Mouse (Mus musculus) embryonic facial prominence, embryonic 15.5 days (tissue): ENCODE results near the gene Rps6kb2. TPM values are rescaled to one million over a fixed set of nuclear protein-coding genes. Genes with fewer than 3 reads are reported as not detected.

ENCODE experiments used
- ATAC-seq: fragments of 200-750 bp; cut with Nextera tagmentation; 2 replicates; pipeline ENCODE4 v1.8.0; 2017; ENCODE audit warnings: low read depth, moderate TSS enrichment; ENCODE audit not compliant: insufficient number of reproducible peaks, low FRiP score, low TSS enrichment
- H3K27ac ChIP-seq: fragments of 300-500 bp; sonication (generic); replicated peaks from 2 replicates; pipeline ENCODE4 v1.5.1; 2015; ENCODE audit warnings: mild to moderate bottlenecking, inconsistent platforms
- H3K27me3 ChIP-seq: fragments of 300-500 bp; sonication (generic); 2 replicates; pipeline ENCODE4 v1.6.1; 2015; ENCODE audit warnings: inconsistent platforms
- H3K36me3 ChIP-seq: fragments of 300-500 bp; sonication (generic); 2 replicates; pipeline ENCODE4 v1.6.1; 2015; ENCODE audit warnings: mild to moderate bottlenecking, inconsistent platforms
- H3K4me1 ChIP-seq: fragments of 300-500 bp; sonication (generic); 2 replicates; pipeline ENCODE4 v1.6.1; 2015; ENCODE audit warnings: inconsistent platforms
- H3K4me2 ChIP-seq: fragments of 300-500 bp; sonication (generic); replicated peaks from 2 replicates; pipeline ENCODE4 v1.6.1; 2015; ENCODE audit warnings: mild to moderate bottlenecking, inconsistent platforms
- H3K4me3 ChIP-seq: fragments of 300-500 bp; sonication (generic); replicated peaks from 2 replicates; pipeline ENCODE4 v1.5.1; 2015; ENCODE audit warnings: mild to moderate bottlenecking, inconsistent platforms
- H3K9ac ChIP-seq: fragments of 300-500 bp; sonication (generic); 2 replicates; pipeline ENCODE4 v1.6.1; 2015; ENCODE audit warnings: inconsistent platforms
- H3K9me3 ChIP-seq: fragments of 300-500 bp; sonication (generic); replicated peaks from 2 replicates; pipeline ENCODE4 v1.6.1; 2016; ENCODE audit warnings: inconsistent platforms
- WGBS: fragments of 180-500 bp; shearing (Covaris S2); methylation state at CpG from one replicate; pipeline ENCODE4 v1.1.7; 2015; 5-methylcytosine and 5-hydroxymethylcytosine counted together
- polyA plus RNA-seq: library from polyadenylated mRNA; unstranded; fragments of >200 nt; fragmentation: Nextera tagmentation; extraction: Ambion mirVana; gene quantifications from 2 replicates; pipeline ENCODE4 v1.2.1, GENCODE M21; 2015

Gene Rps6kb2
- 66.2 and 70.4 TPM in 2 replicates for polyA plus RNA-seq

- Histone ChIP-seq H3K9me3 (no peaks in the 10 kb centered on the region), H3K4me2 (peak within 1 kb of the TSS; percentile 88), H3K4me3 (peak within 1 kb of the TSS; percentile 77), H3K4me1 (peaks cover 12% of the 10 kb centered on the region), H3K36me3 (peaks cover 37% of the 10 kb centered on the region), H3K27ac (peak within 1 kb of the TSS; percentile 70), H3K9ac (peak within 1 kb of the TSS; percentile 66), H3K27me3 (no peaks in the 10 kb centered on the region)
- WGBS = 7% methylated on average over 42 of the region's 42 CpGs
- ATAC-seq = peak; percentile 84
Observed at GRCm38 (mm10) chr19:4162646-4163542, at the start of gene Rps6kb2. Gene Rps6kb2 (minus strand): TSS chr19:4163354.

GRCm38 (mm10) chr19:4211891-4212588, 48.9 kb upstream of the Rps6kb2 start:
- Histone ChIP-seq H3K36me3 (no peaks in the 10 kb centered on the region), H3K4me3 (no peak overlapping the region), H3K27me3 (no peaks in the 10 kb centered on the region), H3K27ac (peak overlapping the region; percentile 12; the same call in 1 of the 2 replicates), H3K9ac (no peak overlapping the region), H3K4me2 (no peak overlapping the region), H3K4me1 (peaks cover 47% of the 10 kb centered on the region), H3K9me3 (no peaks in the 10 kb centered on the region)
- ATAC-seq = no peak
- WGBS = 29% methylated on average over 4 of the region's 4 CpGs

DNA sequence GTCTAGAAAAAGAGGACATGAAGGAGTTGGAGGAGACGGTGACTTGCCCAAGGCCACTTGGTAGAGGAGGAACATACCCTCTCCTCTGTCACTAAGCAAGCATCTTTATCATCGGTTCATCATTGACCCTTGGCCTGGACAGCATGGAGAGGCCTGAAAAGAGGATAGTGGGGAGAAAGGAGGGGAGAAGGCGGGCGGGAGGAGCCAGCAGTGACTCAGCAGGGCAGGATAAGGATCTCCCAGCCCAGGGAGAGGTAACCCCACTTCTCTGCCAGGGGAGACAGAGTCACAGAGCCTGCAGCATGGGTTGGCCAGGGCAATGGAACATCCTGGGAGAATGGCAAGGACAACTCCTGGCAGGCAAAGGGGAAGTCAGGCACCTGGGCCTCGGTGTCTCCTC, 45.4 kb upstream of the Rps6kb2 start:
- ATAC-seq = no peak
- Histone ChIP-seq H3K9me3 (no peaks in the 10 kb centered on the region), H3K4me3 (no peak overlapping the region), H3K27me3 (no peaks in the 10 kb centered on the region), H3K27ac (no peak overlapping the region), H3K36me3 (no peaks in the 10 kb centered on the region), H3K4me2 (no peak overlapping the region), H3K4me1 (peaks cover 27% of the 10 kb centered on the region), H3K9ac (no peak overlapping the region)
- 67% methylated on average over 5 of the region's 5 CpGs for WGBS

DNA sequence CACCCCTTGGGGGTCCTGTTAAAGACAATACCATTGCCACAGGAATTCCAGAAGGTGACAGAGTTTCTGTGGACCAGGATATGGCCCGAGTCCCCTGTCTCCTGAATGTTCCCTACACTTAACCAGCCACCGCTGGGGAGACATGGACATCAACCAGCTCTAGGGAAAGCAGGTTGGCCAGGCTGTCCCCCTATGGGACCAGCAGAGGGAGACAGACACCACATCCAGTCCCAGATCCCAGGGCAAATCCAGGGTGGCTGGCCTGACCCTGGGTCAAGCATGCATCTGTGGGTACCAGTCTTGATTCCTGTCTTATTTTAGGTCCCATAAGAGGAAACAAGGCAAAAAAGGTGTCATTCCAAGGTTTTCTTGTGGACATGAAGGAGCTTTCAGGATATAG, 43.8 kb upstream of the Rps6kb2 start:
- no peak overlapping the region for H3K4me3 ChIP-seq
- H3K4me1 ChIP-seq = peaks cover 24% of the 10 kb centered on the region
- H3K4me2 ChIP-seq = no peak overlapping the region
- no peaks in the 10 kb centered on the region for H3K36me3 ChIP-seq
- no peak overlapping the region for H3K9ac ChIP-seq
- 3% methylated on average over 2 of the region's 2 CpGs for WGBS
- H3K9me3 ChIP-seq = no peaks in the 10 kb centered on the region
- no peak for ATAC-seq
- H3K27ac ChIP-seq = no peak overlapping the region
- no peaks in the 10 kb centered on the region for H3K27me3 ChIP-seq

- Histone ChIP-seq H3K27ac (no peak overlapping the region), H3K9me3 (no peaks in the 10 kb centered on the region), H3K27me3 (no peaks in the 10 kb centered on the region), H3K36me3 (no peaks in the 10 kb centered on the region), H3K9ac (no peak overlapping the region), H3K4me1 (peaks cover 33% of the 10 kb centered on the region), H3K4me3 (no peak overlapping the region), H3K4me2 (no peak overlapping the region)
- WGBS = 46% methylated on average over 4 of the region's 4 CpGs
- ATAC-seq = no peak
Observed at GRCm38 (mm10) chr19:4204889-4205288, 41.7 kb upstream of the Rps6kb2 start.

GRCm38 (mm10) chr19:4203604-4204326, 40.6 kb upstream of the Rps6kb2 start:
- no peak overlapping the region for H3K9ac ChIP-seq
- WGBS = 65% methylated on average over 13 of the region's 13 CpGs
- no peak overlapping the region for H3K4me3 ChIP-seq
- no peak overlapping the region for H3K27ac ChIP-seq
- no peak overlapping the region for H3K4me2 ChIP-seq
- no peak for ATAC-seq
- no peaks in the 10 kb centered on the region for H3K27me3 ChIP-seq
- no peaks in the 10 kb centered on the region for H3K36me3 ChIP-seq
- no peaks in the 10 kb centered on the region for H3K9me3 ChIP-seq
- H3K4me1 ChIP-seq = peaks cover 36% of the 10 kb centered on the region

GRCm38 (mm10) chr19:4203148-4203547, 40.0 kb upstream of the Rps6kb2 start:
- ATAC-seq = no peak
- H3K9ac ChIP-seq = no peak overlapping the region
- H3K4me2 ChIP-seq = no peak overlapping the region
- no peak overlapping the region for H3K27ac ChIP-seq
- H3K36me3 ChIP-seq = 0 out of 2 replicates have a peak, but pooled peaks cover 2% of the 10 kb centered on the region
- H3K4me1 ChIP-seq = peaks cover 36% of the 10 kb centered on the region
- H3K4me3 ChIP-seq = no peak overlapping the region
- H3K9me3 ChIP-seq = no peaks in the 10 kb centered on the region
- WGBS = 65% methylated on average over 3 of the region's 3 CpGs
- H3K27me3 ChIP-seq = no peaks in the 10 kb centered on the region

GRCm38 (mm10) chr19:4202149-4202548, 39.0 kb upstream of the Rps6kb2 start:
- WGBS = 27% methylated on average over 7 of the region's 7 CpGs
- H3K27ac ChIP-seq = no peak overlapping the region

GRCm38 (mm10) chr19:4201291-4201909, 38.2 kb upstream of the Rps6kb2 start, which contains the start of gene Rad9a:
Gene Rad9a (minus strand): TSS chr19:4201662.
- H3K4me3 ChIP-seq = peak within 1 kb of the TSS; percentile 62
- peak within 1 kb of the TSS; percentile 81 for H3K4me2 ChIP-seq
- ATAC-seq = peak; percentile 64
- H3K27me3 ChIP-seq = no peaks in the 10 kb centered on the region
- peak within 1 kb of the TSS; percentile 85 for H3K9ac ChIP-seq
- H3K4me1 ChIP-seq = peaks cover 39% of the 10 kb centered on the region
- WGBS = 0% methylated on average over 34 of the region's 34 CpGs
- peaks cover 14% of the 10 kb centered on the region for H3K36me3 ChIP-seq
- H3K27ac ChIP-seq = peak within 1 kb of the TSS; percentile 61
- H3K9me3 ChIP-seq = no peaks in the 10 kb centered on the region

More at GRCm38 (mm10) chr19:4202149-4202548, 39.0 kb upstream of the Rps6kb2 start:
- Histone ChIP-seq H3K4me3 (peak overlapping the region; percentile 62), H3K9ac (peak overlapping the region; percentile 33), H3K9me3 (no peaks in the 10 kb centered on the region), H3K4me1 (peaks cover 37% of the 10 kb centered on the region), H3K27me3 (no peaks in the 10 kb centered on the region), H3K4me2 (peak overlapping the region; percentile 81), H3K36me3 (peaks cover 7% of the 10 kb centered on the region; the same call in 1 of the 2 replicates)
- no peak for ATAC-seq

DNA sequence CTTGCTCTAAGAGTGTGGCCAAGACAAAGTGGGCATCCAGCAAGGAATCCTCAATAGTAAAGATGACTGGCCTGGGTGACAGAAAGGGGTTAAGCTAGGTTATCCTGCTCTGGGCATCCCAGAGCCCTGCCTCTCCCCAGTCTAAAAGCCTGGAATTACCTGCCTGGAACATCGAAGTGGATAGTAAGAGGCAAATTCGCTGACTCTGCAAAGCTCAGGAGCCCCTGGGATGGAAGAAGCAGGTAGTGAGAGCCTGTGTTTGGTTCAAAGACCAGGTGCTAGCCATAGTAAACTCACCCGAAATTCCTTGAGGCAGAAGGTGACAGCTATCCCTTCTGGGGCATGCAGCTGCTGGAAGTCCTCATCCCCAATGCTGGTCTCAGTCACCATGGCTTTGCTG, 34.0 kb upstream of the Rps6kb2 start:
- H3K4me2 ChIP-seq = no peak overlapping the region
- peaks cover 46% of the 10 kb centered on the region for H3K36me3 ChIP-seq
- no peak overlapping the region for H3K9ac ChIP-seq
- H3K27me3 ChIP-seq = no peaks in the 10 kb centered on the region
- no peak overlapping the region; the same call in 1 of the 2 replicates for H3K27ac ChIP-seq
- no peaks in the 10 kb centered on the region for H3K9me3 ChIP-seq
- peaks cover 60% of the 10 kb centered on the region for H3K4me1 ChIP-seq
- no peak overlapping the region for H3K4me3 ChIP-seq
- WGBS = 62% methylated on average over 3 of the region's 3 CpGs
- ATAC-seq = no peak
